Mouse (Mus musculus): ENCODE results near the gene Slc6a11.

The Slc6a11 gene

DNA sequence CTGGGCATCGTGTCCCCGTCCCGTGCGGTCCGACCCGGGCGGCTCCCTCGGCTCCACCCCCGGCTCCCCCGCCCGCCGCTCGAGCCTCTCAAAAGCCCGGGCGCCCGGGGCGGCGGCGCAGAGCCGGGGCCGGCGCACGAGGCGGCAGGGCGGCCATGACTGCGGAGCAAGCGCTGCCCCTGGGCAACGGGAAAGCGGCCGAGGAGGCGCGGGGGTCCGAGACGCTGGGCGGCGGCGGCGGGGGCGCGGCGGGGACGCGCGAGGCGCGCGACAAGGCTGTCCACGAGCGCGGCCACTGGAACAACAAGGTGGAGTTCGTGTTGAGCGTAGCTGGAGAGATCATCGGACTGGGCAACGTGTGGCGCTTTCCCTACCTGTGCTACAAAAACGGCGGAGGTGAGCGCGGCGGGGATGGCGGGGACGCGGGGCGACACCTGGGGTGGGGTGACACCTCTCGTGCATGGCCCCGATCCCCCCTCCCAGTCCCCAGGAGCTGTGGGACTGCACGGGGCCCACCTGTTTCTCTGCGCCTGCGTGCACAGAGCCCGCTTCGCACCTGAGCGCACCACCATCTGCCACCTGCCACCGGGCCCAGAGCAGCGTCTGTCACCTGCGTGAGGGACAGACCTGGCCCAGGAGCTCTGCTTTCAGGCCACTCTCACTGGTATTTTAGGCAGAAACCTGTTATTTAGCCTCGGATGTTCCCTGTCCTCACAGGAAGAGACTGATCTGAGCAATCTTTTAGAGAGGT lies at the start of gene Slc6a11:
Gene Slc6a11 (plus strand): TSS at position 120 of the 751 bp plus-strand sequence.
- peak in 1 of 2 experiments; percentile 42 for DNase-seq (ENCODE audit: low spot score in 2 of 2)

DNA sequence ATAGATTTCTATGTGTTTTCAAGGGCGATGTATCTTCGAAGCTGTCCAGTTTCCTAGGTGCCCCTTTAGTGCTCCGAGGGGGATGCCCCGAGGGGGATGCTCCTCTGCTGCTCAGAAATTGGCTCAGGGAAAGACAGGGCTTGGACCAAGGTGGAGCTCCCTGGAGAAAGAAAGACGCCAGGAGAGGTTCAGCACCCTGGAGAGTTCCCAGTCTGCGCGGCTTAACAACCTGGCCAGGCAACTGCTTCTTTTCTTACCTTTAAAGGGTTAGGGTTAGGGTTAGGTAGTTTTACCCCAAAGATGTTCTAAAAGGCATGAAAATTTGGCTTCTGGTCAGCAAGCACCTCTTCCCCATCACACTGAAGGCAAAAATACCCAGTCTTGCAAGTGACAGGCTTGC lies 43.9 kb upstream of the Slc6a11 start:
- no peak for DNase-seq (ENCODE audit: low spot score in 2 of 2)

DNA sequence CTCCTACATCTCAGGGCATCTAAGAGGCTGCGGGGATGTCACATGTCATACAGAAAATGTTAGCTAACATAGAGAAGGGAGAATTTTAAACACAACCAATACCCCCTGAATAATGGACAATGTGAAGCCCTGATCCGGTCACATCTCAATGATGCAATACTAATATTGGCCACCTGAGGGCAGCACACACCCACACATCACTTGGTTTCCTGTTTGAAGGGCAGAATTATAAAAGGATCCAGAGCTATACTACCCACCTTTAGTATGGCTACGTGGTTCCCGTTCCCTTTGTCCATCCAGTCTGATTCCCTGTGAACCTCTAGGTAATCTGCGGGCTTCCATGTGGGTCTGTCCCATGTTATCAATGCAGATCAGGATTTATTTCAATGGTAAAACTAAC lies 41.4 kb upstream of the Slc6a11 start:
- peak in 1 of 2 experiments; percentile 68 for DNase-seq (ENCODE audit: low spot score in 2 of 2)

DNA sequence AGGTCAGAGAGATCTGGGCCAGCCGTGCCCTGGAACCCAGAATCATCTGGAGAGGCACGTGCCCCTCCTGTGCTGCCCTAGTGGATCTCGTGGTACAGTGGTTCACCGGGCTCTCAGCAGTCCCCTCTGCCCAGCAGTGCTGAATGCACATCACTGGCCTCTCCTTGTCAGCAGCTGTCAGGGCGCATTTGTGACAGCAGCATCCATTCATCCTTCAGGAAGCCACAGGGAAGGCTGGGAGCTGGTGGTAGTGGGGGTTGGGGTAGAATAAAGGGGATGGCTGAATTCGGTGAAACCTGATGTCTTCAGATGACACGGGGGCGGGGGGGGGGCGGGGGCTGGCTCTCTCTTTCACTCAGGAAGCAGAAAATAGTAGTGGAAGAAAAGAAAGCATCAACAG lies 38.8 kb upstream of the Slc6a11 start:
- DNase-seq (ENCODE audit: low spot score in 2 of 2) = no peak

DNA sequence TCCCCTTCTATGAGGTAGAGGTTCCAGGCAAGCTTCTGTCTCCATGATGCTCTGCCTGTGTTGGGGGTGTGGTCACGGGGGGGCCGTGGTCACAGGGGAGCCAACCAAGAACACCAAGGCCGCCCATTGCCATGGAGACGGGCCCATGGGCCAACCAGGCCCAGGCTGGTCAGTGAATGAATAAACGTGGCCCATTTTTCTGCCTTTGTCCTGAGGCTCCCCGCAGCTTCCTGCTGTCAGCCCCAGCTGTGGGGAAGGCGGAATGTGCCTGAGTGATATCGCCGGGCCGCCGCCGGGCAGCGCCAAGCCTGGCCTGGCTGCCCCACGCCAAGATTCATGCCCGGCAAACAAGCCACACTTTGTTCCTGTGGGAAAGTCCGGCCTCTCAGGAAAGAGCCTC lies 36.8 kb upstream of the Slc6a11 start:
- DNase-seq (ENCODE audit: low spot score in 2 of 2) = peak; percentile 63 to 80

DNA sequence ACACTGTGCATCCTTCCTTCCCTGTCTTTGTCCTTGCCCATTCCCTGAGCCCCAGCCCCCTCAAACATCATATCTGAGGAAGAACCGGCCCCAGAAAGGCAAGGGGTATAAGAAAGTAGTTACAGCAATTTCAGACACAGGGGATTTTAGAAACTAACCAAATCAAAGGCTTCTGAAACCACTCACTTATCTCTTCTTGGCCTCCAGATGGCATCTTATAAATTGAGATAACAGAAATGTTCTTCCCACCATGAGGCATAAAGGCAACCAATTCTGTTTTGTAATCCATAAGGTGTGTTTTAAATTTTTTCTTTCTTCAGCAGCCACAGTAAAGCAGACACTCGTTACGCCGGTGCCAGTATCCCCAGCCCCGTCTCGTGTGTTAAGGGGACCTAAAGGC lies 34.5 kb upstream of the Slc6a11 start:
- no peak for DNase-seq (ENCODE audit: low spot score in 2 of 2)

DNA sequence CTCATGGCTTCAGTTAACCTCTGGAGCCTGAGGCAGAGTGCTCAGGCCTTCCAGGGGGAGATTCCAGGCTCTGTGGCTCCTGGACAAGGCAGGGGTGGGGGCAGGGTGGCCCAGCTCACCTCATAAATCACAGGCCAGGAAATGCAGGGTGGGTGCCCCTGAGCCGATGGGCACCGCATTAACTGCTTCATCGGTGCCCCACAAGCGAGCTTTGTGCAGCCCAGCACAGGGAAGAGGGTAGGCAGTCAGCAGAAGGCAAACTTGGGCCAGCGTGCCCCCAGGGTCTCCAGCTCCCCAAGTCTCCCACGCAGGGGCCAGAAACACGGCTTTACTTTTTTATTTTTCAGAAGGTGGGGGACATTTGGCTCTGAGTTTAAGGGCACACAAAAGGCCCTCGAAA lies 29.1 kb upstream of the Slc6a11 start:
- no peak for DNase-seq (ENCODE audit: low spot score in 2 of 2)

DNA sequence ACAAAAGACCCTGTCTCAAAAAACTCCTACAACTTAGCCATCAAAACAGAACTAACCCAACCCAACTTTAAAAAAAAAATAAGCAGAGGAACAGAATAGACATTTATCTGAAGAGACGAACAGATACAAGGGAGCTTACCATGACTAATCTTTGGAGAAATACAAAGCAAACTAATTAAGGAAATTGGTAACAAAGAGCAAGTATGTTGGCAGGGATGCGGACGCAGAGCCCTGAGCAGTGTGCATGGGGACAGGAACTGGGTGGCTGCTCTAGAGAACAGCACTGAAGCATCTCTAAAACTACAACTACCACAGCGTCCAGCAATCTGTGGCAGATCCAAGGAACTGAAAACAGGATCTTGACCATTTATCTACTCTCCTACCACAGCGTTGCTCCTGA lies 11.5 kb upstream of the Slc6a11 start:
- DNase-seq (ENCODE audit: low spot score in 2 of 2) = no peak

DNA sequence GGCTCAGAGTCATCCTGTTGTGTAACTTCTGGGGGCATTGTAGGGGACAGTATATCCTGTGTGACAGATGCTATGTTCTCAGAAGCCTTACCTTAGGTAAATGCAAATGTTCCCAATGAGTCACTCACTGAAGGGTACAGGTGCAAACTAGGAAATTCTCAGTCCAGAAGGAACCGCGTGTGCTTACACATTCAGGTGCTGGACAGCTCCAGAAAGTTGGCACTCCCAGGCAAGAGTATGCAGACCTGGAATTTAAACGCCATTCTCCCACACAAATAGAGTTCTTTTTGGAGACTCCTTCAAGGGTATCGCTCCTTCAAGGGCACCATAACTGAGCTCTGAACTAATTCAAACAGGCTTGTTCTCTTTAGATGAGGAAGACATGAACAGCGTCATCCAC lies 5.5 kb upstream of the Slc6a11 start:
- DNase-seq (ENCODE audit: low spot score in 2 of 2) = no peak

DNA sequence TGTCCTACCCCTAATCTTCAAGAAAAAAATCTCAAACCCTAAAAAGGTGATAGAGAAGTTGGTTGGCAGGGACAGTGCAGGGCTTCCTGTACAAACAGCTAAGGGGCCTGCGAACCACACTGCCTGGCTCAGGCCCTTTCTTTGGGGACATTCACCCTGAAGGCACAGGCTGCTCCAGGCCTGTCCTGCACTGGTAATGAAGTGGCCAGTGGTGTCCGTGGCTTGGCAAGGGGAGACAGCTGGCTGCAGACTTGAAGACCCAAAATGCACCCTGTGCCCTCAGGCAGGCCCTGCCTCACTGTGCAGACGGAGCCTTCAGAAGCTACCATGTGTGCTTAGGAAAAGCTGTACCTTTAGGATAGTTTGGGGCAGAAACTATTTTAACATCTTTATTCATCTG lies 1.4 kb downstream of the Slc6a11 start:
- DNase-seq (ENCODE audit: low spot score in 2 of 2) = peak in 1 of 2 experiments; percentile 39

DNA sequence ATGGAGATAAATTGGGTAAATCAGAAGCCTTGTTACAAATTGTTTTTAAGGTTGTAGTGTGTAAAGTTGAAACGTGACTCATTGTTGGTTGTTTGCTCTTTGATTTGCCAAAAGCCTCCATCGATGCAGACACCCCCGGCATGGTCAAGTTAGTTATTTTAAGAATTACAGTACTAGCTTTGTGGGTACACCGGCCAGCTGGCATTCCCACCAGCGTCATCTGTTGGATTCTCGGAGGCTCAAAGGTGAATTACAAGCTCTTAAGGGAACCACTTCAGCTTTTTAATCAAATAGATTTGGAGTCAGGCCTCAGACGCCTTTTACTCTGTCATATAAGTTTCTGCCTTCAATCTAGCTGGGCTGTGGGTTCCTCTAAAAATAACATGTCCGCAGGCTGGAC lies 1.9 kb downstream of the Slc6a11 start:
- DNase-seq (ENCODE audit: low spot score in 2 of 2) = no peak

DNA sequence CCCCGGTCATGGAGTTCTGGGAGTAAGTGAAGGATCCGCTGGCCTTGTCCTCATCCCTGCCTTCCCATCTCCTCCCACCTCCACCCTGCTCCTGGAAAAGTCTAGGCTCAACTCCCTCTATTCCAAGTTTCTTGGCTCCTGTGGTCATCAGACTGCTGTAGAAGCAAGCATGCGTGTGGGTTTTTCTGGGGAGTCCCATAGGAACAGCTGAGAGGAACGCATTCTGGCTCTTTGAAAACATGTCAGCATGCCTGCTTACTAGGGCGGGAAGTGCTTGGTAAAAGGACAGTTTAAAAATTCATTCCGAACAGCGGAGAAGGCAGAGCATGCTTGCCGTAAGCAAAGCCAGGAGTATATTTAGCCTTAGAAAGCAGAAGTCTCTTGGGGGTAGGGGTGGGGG lies 7.9 kb downstream of the Slc6a11 start:
- DNase-seq (ENCODE audit: low spot score in 2 of 2) = no peak

DNA sequence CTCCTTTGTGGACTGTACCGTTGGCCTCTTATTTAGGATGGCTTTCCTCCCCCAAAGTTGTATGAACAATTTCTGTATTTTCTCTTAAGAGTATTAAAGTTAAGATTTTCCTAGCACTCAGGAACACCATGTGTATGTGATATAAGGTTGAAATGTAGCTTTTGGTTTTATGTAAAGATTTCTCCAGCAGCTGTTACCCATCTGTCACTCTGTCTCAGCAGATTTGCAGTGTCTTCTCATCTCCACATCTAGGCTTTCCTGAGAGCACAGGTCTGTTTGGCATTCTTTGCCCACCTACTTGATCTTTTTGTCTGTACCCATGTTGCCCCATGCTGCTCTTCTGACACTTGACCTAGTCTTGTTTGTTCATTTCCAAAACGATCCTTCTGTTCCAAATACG lies 10.4 kb downstream of the Slc6a11 start:
- no peak for DNase-seq (ENCODE audit: low spot score in 2 of 2)

DNA sequence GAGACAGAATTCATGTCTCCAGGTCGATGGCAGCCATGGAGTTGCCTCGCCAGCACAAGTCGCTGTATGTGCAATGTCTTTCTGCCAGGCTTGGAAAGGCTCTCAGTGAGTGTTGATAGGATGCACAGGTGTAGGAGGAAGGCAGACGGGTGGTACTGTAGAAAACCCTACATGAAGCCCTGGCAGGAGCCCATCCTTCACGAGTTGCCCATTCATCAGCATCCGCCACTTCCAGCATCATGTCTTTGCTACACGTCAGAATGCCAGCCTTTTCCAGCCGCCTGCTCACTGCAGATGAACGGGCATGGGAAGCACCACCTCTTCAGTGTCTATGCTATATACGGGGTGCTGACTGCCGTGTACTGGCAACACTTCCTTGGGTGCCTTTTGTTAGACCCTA lies 11.4 kb downstream of the Slc6a11 start:
- DNase-seq (ENCODE audit: low spot score in 2 of 2) = no peak

DNA sequence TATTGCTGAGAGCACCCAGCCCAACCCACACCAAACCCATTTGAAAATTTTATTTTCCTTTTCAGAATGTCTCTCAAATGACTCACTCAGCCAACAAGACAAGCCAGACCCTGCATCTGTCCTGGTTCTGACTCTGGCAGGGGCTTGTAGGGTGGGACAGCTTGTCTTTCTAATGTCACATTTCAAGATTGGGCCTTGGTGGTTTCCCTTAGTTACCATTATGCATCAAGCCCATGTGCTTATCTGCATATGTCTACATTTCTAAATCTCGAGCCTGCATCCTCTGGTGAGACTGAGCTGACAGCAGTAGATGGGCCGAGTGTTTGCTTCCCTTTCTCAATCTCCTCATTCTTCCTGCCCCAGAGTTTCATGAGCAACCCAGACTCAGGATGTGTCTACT lies 12.5 kb downstream of the Slc6a11 start:
- no peak for DNase-seq (ENCODE audit: low spot score in 2 of 2)

DNA sequence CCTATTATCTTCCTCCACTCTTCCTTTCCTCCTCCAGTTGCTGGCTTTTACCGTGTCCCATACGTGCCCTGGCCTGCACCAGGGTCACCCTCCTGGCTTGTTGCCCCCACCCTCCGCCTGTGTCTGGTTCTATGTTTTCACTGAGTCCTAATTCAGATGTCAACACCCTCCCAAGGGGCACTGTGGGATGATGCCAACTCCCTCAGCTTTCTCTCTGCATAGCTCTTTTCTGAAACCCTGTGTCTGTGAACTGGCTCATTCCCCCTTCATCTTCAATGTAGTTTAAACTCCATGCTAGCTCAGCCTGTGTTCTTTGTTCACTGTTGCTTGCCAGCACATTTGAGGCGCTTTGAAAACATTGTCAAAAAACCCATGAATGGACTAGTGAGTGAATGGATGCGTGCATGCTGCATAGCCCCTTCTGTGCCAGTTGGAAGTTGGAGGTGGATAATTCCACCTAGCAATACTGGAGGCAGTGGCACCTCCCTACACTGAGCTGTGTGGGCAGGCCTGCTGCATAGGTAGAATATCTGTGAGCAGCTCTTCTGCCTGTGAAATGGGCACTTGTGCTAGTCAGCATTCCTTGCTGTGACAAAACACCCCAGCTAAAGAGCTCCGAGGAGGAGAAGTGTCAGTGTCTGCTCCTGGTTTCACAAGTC lies 13.5 kb downstream of the Slc6a11 start:
- DNase-seq (ENCODE audit: low spot score in 2 of 2) = no peak

DNA sequence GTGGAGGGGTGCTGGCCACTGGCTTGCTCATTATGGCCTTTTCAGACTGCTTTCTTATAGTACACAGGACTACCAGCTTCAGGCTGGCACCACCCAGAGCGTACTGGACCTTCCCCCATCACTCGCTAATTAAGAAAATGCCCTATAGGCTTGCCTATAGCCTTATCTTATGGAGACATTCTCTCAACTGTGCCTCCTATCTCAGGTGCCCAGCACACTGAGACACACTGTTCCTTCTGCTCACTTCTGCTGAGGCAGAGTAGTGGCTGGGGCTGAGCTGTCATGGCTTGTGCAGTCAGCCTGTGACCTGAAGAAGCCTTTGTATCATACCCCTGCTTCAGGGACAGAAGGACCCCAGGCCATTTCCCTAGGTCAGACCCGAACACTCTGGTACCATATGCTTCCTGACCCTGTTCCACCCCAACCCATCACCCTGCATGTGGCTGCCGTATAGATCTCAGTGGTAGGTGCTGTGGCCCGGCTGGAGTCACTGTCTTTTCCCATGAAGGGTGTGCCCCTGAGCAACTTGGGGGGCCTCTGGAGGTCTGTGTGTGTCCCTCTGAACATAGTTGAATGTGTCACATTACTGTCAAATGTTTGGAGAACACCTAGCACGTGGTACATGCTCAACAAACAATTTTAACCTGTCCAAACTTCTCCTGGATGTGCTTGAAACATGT lies 14.7 kb downstream of the Slc6a11 start:
- DNase-seq (ENCODE audit: low spot score in 2 of 2) = no peak

DNA sequence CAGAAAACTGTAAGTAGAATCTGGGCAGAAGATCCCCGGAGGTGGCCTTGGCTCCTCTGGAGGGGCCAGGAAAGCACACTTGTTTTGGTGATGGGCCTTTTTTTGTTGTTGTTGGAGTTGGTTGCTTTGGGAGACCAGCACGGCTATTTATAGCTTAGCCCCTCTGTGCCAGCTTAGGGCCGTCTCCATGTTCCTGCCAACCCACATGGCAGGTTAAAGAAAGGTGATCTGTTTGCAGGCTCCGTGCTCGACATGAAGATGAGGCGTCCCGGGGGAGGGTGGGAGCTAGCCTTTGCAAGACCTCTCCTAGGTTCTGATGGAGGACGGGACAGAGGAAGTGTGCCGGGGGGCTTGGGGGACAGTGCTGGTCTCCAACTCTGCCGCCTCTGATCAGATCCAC lies 24.7 kb downstream of the Slc6a11 start:
- DNase-seq (ENCODE audit: low spot score in 2 of 2) = no peak

DNA sequence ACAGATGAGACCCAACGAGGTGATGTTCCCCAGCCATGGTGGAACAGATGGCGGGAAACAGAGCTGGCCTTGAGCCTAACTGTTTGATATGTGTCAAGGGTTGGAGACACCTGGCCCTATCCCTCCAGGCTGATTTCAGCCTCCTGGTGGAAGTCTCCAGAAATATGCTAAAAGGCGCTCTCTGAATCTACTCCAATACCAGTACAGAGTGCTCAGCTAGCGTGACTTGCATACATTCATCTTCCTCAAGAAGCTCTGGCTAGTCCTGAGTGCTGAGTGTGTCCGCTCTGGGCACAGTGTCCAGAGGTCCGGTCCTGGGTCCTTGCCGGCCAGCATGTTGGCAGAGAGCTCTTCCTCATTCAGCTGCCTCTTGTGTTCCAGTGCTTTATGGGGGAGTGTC lies 27.8 kb downstream of the Slc6a11 start:
- peak; percentile 38 to 57 for DNase-seq (ENCODE audit: low spot score in 2 of 2)

DNA sequence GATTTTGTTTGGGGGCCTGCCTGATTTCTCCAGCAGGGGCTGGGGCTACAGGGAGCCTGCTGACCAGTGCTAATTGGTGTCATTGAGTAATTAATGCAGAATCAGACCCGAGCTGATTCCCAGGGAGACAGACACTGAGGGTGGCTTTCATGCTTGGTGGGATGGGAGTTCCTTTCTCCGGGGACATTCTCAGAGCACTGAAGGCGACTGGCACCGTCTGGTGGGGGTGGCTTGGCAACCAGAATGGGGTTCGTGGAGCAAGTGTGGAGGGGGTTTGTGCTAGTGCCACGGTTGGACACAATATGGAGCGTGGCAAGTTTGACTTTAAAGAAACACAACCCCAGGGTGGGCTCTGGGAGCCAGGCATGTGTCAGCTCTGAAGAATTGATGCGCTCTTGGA lies 29.7 kb downstream of the Slc6a11 start:
- peak; percentile 39 to 49 for DNase-seq (ENCODE audit: low spot score in 2 of 2)

DNA sequence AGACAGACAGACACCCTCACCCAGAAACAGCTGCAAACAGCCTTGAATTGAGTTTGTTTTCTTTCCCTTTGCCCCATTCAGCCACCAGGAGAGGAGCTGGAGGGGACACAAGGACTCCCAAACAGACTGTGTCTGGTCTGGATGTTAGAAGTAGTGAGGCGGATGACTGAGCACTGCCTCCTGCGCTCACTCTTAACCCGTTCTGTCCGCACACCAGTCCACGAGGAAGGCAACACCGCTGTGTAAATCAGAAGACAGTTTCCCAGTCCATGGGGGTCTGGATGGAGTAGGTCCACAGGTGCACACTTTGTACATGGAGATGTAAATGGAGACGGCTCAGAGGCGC lies 43.0 kb downstream of the Slc6a11 start:
- no peak for DNase-seq (ENCODE audit: low spot score in 2 of 2)

DNA sequence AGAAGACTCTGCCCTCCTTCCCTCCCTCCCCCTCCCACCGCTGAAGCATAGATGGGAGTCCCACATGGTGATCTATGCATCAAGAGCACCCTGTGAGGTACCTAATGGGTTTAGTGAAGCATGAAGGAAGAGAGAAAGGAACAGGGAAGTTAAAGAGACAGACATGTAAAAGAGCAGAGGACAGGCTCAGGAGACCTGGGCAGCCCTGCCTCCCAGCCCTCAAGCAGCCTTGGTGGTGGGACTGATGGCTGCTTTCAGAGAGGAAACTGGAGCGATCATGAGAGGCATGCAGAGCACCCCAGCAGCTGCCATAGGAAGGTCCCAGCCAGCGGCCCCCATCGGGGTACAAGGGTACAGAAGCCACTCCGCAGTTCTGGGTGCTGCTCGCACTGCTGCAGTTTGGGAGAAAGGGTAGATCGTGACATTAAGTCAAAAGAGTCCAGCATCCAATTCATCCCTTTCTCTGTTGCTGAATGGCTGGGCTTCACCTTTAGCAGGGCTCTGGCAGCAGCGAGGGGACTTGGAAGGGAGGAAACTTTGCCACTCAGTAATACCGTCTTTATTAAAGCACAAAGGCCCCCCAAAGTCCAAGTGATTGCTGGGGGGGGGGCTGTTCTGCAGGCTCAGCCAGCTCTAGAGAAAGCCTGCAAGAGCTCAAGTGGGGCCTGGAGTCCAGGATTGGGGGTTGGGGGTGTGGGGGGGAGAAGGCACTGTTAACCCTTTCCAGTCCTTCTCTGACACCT lies 43.5 kb downstream of the Slc6a11 start:
- DNase-seq (ENCODE audit: low spot score in 2 of 2) = no peak
